Mouse (Mus musculus) embryonic facial prominence, embryonic 12.5 days (tissue): ENCODE measurements at regions not wholly inside any gene's neighbourhood (a gene's known extent, or its start where the extent isn't known, plus 50 kb on each side); places are given as distances from the start of the nearest gene placed in this dataset.

ENCODE experiments used
- ATAC-seq: fragments of 200-750 bp; cut with Nextera tagmentation; 2 replicates; pipeline ENCODE4 v1.8.0; 2017; ENCODE audit not compliant: insufficient number of reproducible peaks, insufficient read depth, low FRiP score, low TSS enrichment
- H3K27ac ChIP-seq: fragments of 300-500 bp; sonication (generic); 2 replicates; pipeline ENCODE4 v1.5.1; 2016; ENCODE audit warnings: mild to moderate bottlenecking
- H3K27me3 ChIP-seq: fragments of 300-500 bp; sonication (generic); 2 replicates; pipeline ENCODE4 v1.6.1; 2016; ENCODE audit warnings: mild to moderate bottlenecking, moderate library complexity
- H3K36me3 ChIP-seq: fragments of 300-500 bp; sonication (generic); 2 replicates; pipeline ENCODE4 v1.6.1; 2016; ENCODE audit warnings: mild to moderate bottlenecking
- H3K4me1 ChIP-seq: fragments of 300-500 bp; sonication (generic); 2 replicates; pipeline ENCODE4 v1.6.1; 2016
- H3K4me2 ChIP-seq: fragments of 300-500 bp; sonication (generic); replicated peaks from 2 replicates; pipeline ENCODE4 v1.6.1; 2016; ENCODE audit warnings: mild to moderate bottlenecking, moderate library complexity
- H3K4me3 ChIP-seq: fragments of 300-500 bp; sonication (generic); 2 replicates; pipeline ENCODE4 v1.5.1; 2016; ENCODE audit warnings: mild to moderate bottlenecking
- H3K9ac ChIP-seq: fragments of 300-500 bp; sonication (generic); 2 replicates; pipeline ENCODE4 v1.6.1; 2016; ENCODE audit warnings: mild to moderate bottlenecking, moderate library complexity
- H3K9me3 ChIP-seq: fragments of 300-500 bp; sonication (generic); 2 replicates; pipeline ENCODE4 v1.6.1; 2016; ENCODE audit warnings: mild to moderate bottlenecking, moderate library complexity
- WGBS: fragments of 180-500 bp; shearing (Covaris S2); methylation state at CpG from one replicate; pipeline ENCODE4 v1.1.7; 2016; 5-methylcytosine and 5-hydroxymethylcytosine counted together

GRCm38 (mm10) chr11:44325066-44325465 lies 74.8 kb upstream of the Il12b start:
- Histone ChIP-seq H3K9me3 (peaks cover 6% of the 10 kb centered on the region; the same call in 1 of the 2 replicates), H3K36me3 (no peaks in the 10 kb centered on the region), H3K27ac (no peak overlapping the region), H3K4me1 (no peaks in the 10 kb centered on the region), H3K27me3 (no peaks in the 10 kb centered on the region), H3K4me2 (no peak overlapping the region), H3K9ac (no peak overlapping the region), H3K4me3 (no peak overlapping the region)
- WGBS = 90% methylated on average over 4 of the region's 4 CpGs
- ATAC-seq = no peak

GRCm38 (mm10) chr11:44325525-44325924 lies 74.3 kb upstream of the Il12b start:
- Histone ChIP-seq H3K27ac (no peak overlapping the region), H3K9me3 (peaks cover 6% of the 10 kb centered on the region; the same call in 1 of the 2 replicates), H3K27me3 (no peaks in the 10 kb centered on the region), H3K4me2 (no peak overlapping the region), H3K36me3 (no peaks in the 10 kb centered on the region), H3K4me3 (no peak overlapping the region), H3K4me1 (no peaks in the 10 kb centered on the region), H3K9ac (no peak overlapping the region)
- ATAC-seq = no peak
- WGBS = 89% methylated on average over 11 of the region's 11 CpGs

GRCm38 (mm10) chr11:44329503-44329902 lies 70.4 kb upstream of the Il12b start:
- Histone ChIP-seq H3K9me3 (no peaks in the 10 kb centered on the region), H3K27me3 (no peaks in the 10 kb centered on the region), H3K36me3 (no peaks in the 10 kb centered on the region), H3K4me1 (no peaks in the 10 kb centered on the region), H3K9ac (no peak overlapping the region), H3K4me3 (no peak overlapping the region), H3K4me2 (no peak overlapping the region), H3K27ac (no peak overlapping the region)
- no peak for ATAC-seq
- WGBS = 76% methylated on average over 4 of the region's 4 CpGs

- Histone ChIP-seq H3K4me2 (no peak overlapping the region), H3K36me3 (no peaks in the 10 kb centered on the region), H3K9ac (no peak overlapping the region), H3K27me3 (no peaks in the 10 kb centered on the region), H3K4me1 (no peaks in the 10 kb centered on the region), H3K9me3 (no peaks in the 10 kb centered on the region), H3K4me3 (no peak overlapping the region), H3K27ac (no peak overlapping the region)
- no peak for ATAC-seq
- WGBS = 54% methylated on average over 6 of the region's 6 CpGs
These were observed 69.4 kb upstream of the Il12b start for GRCm38 (mm10) chr11:44330438-44330837.

GRCm38 (mm10) chr11:44330851-44331773 lies 68.8 kb upstream of the Il12b start:
- Histone ChIP-seq H3K4me1 (no peaks in the 10 kb centered on the region), H3K27ac (no peak overlapping the region), H3K9me3 (no peaks in the 10 kb centered on the region), H3K36me3 (no peaks in the 10 kb centered on the region), H3K4me3 (no peak overlapping the region), H3K27me3 (no peaks in the 10 kb centered on the region), H3K4me2 (no peak overlapping the region; the same call in 1 of the 2 replicates), H3K9ac (no peak overlapping the region)
- 37% methylated on average over 15 of the region's 15 CpGs for WGBS
- no peak for ATAC-seq

- H3K9me3 ChIP-seq = no peaks in the 10 kb centered on the region
- no peak overlapping the region for H3K9ac ChIP-seq
- H3K4me2 ChIP-seq = no peak overlapping the region
- no peak overlapping the region for H3K4me3 ChIP-seq
- no peak for ATAC-seq
- no peaks in the 10 kb centered on the region for H3K36me3 ChIP-seq
- WGBS = 59% methylated on average over 4 of the region's 4 CpGs
- H3K27me3 ChIP-seq = no peaks in the 10 kb centered on the region
- no peak overlapping the region for H3K27ac ChIP-seq
- H3K4me1 ChIP-seq = no peaks in the 10 kb centered on the region
These were observed 68.1 kb upstream of the Il12b start for GRCm38 (mm10) chr11:44331774-44332129.

GRCm38 (mm10) chr11:44340531-44340930 lies 59.3 kb upstream of the Il12b start:
- Histone ChIP-seq H3K9ac (no peak overlapping the region), H3K4me1 (no peaks in the 10 kb centered on the region), H3K4me2 (no peak overlapping the region), H3K36me3 (no peaks in the 10 kb centered on the region), H3K9me3 (no peaks in the 10 kb centered on the region), H3K27me3 (no peaks in the 10 kb centered on the region), H3K27ac (no peak overlapping the region), H3K4me3 (no peak overlapping the region)
- no peak for ATAC-seq

GRCm38 (mm10) chr11:44348308-44348707 lies 51.6 kb upstream of the Il12b start:
- Histone ChIP-seq H3K4me1 (no peaks in the 10 kb centered on the region), H3K4me3 (no peak overlapping the region), H3K36me3 (no peaks in the 10 kb centered on the region), H3K27ac (no peak overlapping the region), H3K9me3 (no peaks in the 10 kb centered on the region), H3K4me2 (no peak overlapping the region), H3K9ac (no peak overlapping the region), H3K27me3 (no peaks in the 10 kb centered on the region)
- WGBS = 77% methylated on average over 3 of the region's 3 CpGs
- ATAC-seq = no peak

GRCm38 (mm10) chr11:44349546-44349945 lies 50.3 kb upstream of the Il12b start:
- no peak overlapping the region for H3K4me2 ChIP-seq
- no peaks in the 10 kb centered on the region for H3K36me3 ChIP-seq
- H3K4me3 ChIP-seq = no peak overlapping the region
- no peaks in the 10 kb centered on the region for H3K27me3 ChIP-seq
- H3K9ac ChIP-seq = no peak overlapping the region
- H3K9me3 ChIP-seq = no peaks in the 10 kb centered on the region
- 81% methylated on average over 8 of the region's 8 CpGs for WGBS
- no peak overlapping the region for H3K27ac ChIP-seq
- no peak for ATAC-seq
- no peaks in the 10 kb centered on the region for H3K4me1 ChIP-seq
